17 mouse cellular contexts compared by ENCODE assay signal in the genomic region with DNA sequence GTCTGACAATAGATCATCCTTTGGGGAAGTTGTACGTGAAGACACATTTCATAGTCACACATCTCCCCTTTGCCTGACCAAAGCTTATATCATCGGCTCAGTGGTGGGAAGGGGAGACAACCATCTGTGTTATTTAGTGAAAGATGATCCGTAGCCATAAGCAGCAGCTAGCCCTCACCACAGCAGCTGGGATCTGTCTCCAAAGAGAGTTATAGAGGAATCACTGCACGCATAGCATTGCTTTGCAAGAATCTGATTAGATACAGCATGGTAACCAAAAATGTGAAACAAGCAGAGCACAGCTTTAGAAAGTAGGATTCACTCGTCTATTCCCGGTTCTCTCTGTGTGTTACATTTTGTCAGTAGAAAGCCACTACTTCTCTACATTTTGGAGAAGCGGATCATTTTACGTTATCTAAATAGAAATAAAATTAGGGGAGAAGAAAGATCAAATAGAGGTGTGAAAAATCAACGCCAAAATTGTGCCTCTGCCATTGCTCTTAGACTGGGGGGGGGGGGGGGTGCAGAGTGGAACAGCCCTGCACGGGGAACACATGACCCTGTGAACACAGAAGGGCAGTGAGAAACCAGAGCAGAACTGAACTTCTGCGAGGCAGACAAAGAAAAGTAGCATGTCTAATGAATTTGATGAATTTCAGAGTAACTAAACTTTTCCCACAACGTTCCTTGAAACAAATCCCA.
DNase-seq lines count a peak whose midpoint lies in the region; ATAC-seq lines count a peak whose summit lies in the region.
"Had no signal": no experiment of that assay in that cellular context is flagged by ENCODE, and none has a peak within 500 bp of the region (broad histone marks: within the 10 kb centered on the region; RNA-seq: fewer than 3 reads in every experiment).

No protein-coding gene starts in this region.

- ATAC-seq in embryonic facial prominence, embryonic 11.5 days (replicated peaks; ENCODE audit: insufficient number of reproducible peaks, low FRiP score, low TSS enrichment, low read depth) = no peak
- peak; percentile 27; the same call in 1 of the 2 replicates for ATAC-seq in midbrain, embryonic 12.5 days (ENCODE audit: low FRiP score, low read depth)
- ATAC-seq in midbrain, embryonic 15.5 days (replicated peaks) = no peak
- peak; percentile 49; the same call in 1 of the 2 replicates for ATAC-seq in neural tube, embryonic 14.5 days (ENCODE audit: low read depth)

- H3K4me3 ChIP-seq in embryonic facial prominence, embryonic 11.5 days (ENCODE audit: low read depth, low read length) = no peak overlapping the region
- no peak overlapping the region for H3K4me3 ChIP-seq in embryonic facial prominence, embryonic 10.5 days
- H3K4me3 ChIP-seq in midbrain, embryonic 12.5 days = no peak overlapping the region
- H3K4me3 ChIP-seq in midbrain, embryonic 15.5 days = no peak overlapping the region
- no peak overlapping the region for H3K4me3 ChIP-seq in neural tube, embryonic 14.5 days (ENCODE audit: low read depth, low read length)
- H3K4me3 ChIP-seq: embryonic facial prominence, embryonic 12.5 days; liver, embryonic 13.5 days had no signal

- WGBS in embryonic facial prominence, embryonic 11.5 days = 57% methylated on average over 12 of the region's 12 CpGs
- 62% methylated on average over 12 of the region's 12 CpGs for WGBS in embryonic facial prominence, embryonic 10.5 days
- WGBS in midbrain, embryonic 12.5 days = 69% methylated on average over 12 of the region's 12 CpGs
- WGBS in midbrain, embryonic 15.5 days = 61% methylated on average over 12 of the region's 12 CpGs
- 46% methylated on average over 12 of the region's 12 CpGs for WGBS in neural tube, embryonic 14.5 days

- no peaks in the 10 kb centered on the region for H3K36me3 ChIP-seq in embryonic facial prominence, embryonic 11.5 days (replicated peaks; ENCODE audit: control insufficient read depth, insufficient read depth, low read depth, low read length)
- no peaks in the 10 kb centered on the region for H3K36me3 ChIP-seq in embryonic facial prominence, embryonic 10.5 days (replicated peaks)
- H3K36me3 ChIP-seq in midbrain, embryonic 12.5 days = no peaks in the 10 kb centered on the region
- H3K36me3 ChIP-seq in midbrain, embryonic 15.5 days (replicated peaks) = no peaks in the 10 kb centered on the region
- H3K36me3 ChIP-seq in neural tube, embryonic 14.5 days (ENCODE audit: control insufficient read depth, insufficient read depth, low read length) = no peaks in the 10 kb centered on the region
- H3K36me3 ChIP-seq: embryonic facial prominence, embryonic 12.5 days; liver, embryonic 13.5 days had no signal

- H3K4me2 ChIP-seq in embryonic facial prominence, embryonic 11.5 days (ENCODE audit: low read depth, low read length) = no peak overlapping the region
- no peak overlapping the region for H3K4me2 ChIP-seq in midbrain, embryonic 12.5 days (replicated peaks)
- H3K4me2 ChIP-seq in midbrain, embryonic 15.5 days = no peak overlapping the region
- H3K4me2 ChIP-seq in neural tube, embryonic 14.5 days (ENCODE audit: low read depth, low read length) = no peak overlapping the region
- H3K4me2 ChIP-seq: embryonic facial prominence, embryonic 12.5 days; heart, embryonic 11.5 days; liver, embryonic 13.5 days had no signal

- peak; percentile 14 for DNase-seq in embryonic facial prominence, embryonic 11.5 days (ENCODE audit: low spot score)
- no peak for DNase-seq in embryonic facial prominence, embryonic 10.5 days (ENCODE audit: low spot score)
- peak; percentile 35 for DNase-seq in kidney, postnatal 10 days
- DNase-seq in kidney, postnatal 36 days = no peak
- no peak for DNase-seq in right cerebral cortex, postnatal 14 days
- DNase-seq: adrenal gland, postnatal 36 days; cerebellum, adult 9-11 months; heart, postnatal 36 days; liver, embryonic 13.5 days; lung, postnatal 4 days; right cerebral cortex, postnatal 25 days; thymus, adult 18-20 months had no signal

- H3K4me1 ChIP-seq in embryonic facial prominence, embryonic 11.5 days (ENCODE audit: control insufficient read depth, insufficient read depth, low read length) = no peaks in the 10 kb centered on the region
- H3K4me1 ChIP-seq in embryonic facial prominence, embryonic 10.5 days = peaks cover 22% of the 10 kb centered on the region
- peaks cover 8% of the 10 kb centered on the region; the same call in 1 of the 2 replicates for H3K4me1 ChIP-seq in midbrain, embryonic 12.5 days
- peaks cover 5% of the 10 kb centered on the region; the same call in 1 of the 2 replicates for H3K4me1 ChIP-seq in midbrain, embryonic 15.5 days
- no peaks in the 10 kb centered on the region; the same call in 1 of the 2 replicates for H3K4me1 ChIP-seq in neural tube, embryonic 14.5 days (ENCODE audit: control insufficient read depth, insufficient read depth, low read length)
- H3K4me1 ChIP-seq: liver, embryonic 13.5 days had no signal

- no peaks in the 10 kb centered on the region for H3K27me3 ChIP-seq in embryonic facial prominence, embryonic 11.5 days (ENCODE audit: control insufficient read depth, insufficient read depth, low read length)
- no peaks in the 10 kb centered on the region for H3K27me3 ChIP-seq in embryonic facial prominence, embryonic 10.5 days (replicated peaks; ENCODE audit: low read depth, poor library complexity, severe bottlenecking)
- no peaks in the 10 kb centered on the region for H3K27me3 ChIP-seq in midbrain, embryonic 12.5 days
- no peaks in the 10 kb centered on the region for H3K27me3 ChIP-seq in midbrain, embryonic 15.5 days (replicated peaks)
- H3K27me3 ChIP-seq in neural tube, embryonic 14.5 days (ENCODE audit: control insufficient read depth, insufficient read depth, low read length) = no peaks in the 10 kb centered on the region
- H3K27me3 ChIP-seq: embryonic facial prominence, embryonic 12.5 days; liver, embryonic 13.5 days had no signal

- H3K27ac ChIP-seq in embryonic facial prominence, embryonic 11.5 days (replicated peaks; ENCODE audit: low read depth, low read length) = no peak overlapping the region
- H3K27ac ChIP-seq in embryonic facial prominence, embryonic 10.5 days (replicated peaks) = no peak overlapping the region
- no peak overlapping the region for H3K27ac ChIP-seq in midbrain, embryonic 12.5 days (replicated peaks)
- H3K27ac ChIP-seq in midbrain, embryonic 15.5 days = no peak overlapping the region
- H3K27ac ChIP-seq in neural tube, embryonic 14.5 days (ENCODE audit: low read depth, low read length) = no peak overlapping the region
- H3K27ac ChIP-seq: embryonic facial prominence, embryonic 12.5 days; liver, embryonic 13.5 days had no signal

- no peaks in the 10 kb centered on the region for H3K9me3 ChIP-seq in embryonic facial prominence, embryonic 11.5 days (replicated peaks; ENCODE audit: control insufficient read depth, low read length)
- H3K9me3 ChIP-seq in embryonic facial prominence, embryonic 10.5 days = no peaks in the 10 kb centered on the region
- H3K9me3 ChIP-seq in midbrain, embryonic 12.5 days = no peaks in the 10 kb centered on the region
- no peaks in the 10 kb centered on the region for H3K9me3 ChIP-seq in midbrain, embryonic 15.5 days
- no peaks in the 10 kb centered on the region for H3K9me3 ChIP-seq in neural tube, embryonic 14.5 days (ENCODE audit: control insufficient read depth, low read length)
- H3K9me3 ChIP-seq: embryonic facial prominence, embryonic 12.5 days; liver, embryonic 13.5 days had no signal

- H3K9ac ChIP-seq in embryonic facial prominence, embryonic 11.5 days (replicated peaks; ENCODE audit: low read length) = no peak overlapping the region
- no peak overlapping the region for H3K9ac ChIP-seq in midbrain, embryonic 12.5 days (replicated peaks)
- no peak overlapping the region for H3K9ac ChIP-seq in midbrain, embryonic 15.5 days
- no peak overlapping the region for H3K9ac ChIP-seq in neural tube, embryonic 14.5 days (replicated peaks; ENCODE audit: low read depth, low read length)
- H3K9ac ChIP-seq: embryonic facial prominence, embryonic 12.5 days; liver, embryonic 13.5 days had no signal

Comparison
In these comparisons a context has a peak if more than half of its experiments do, and no peak if none do; other contexts are left out.
1. ATAC-seq: peak in midbrain, embryonic 12.5 days (single experiment) and neural tube, embryonic 14.5 days (single experiment); none in embryonic facial prominence, embryonic 11.5 days (single experiment) and midbrain, embryonic 15.5 days (single experiment).
2. DNase-seq: peak in embryonic facial prominence, embryonic 11.5 days (single experiment) and kidney, postnatal 10 days (single experiment); none in embryonic facial prominence, embryonic 10.5 days (single experiment), kidney, postnatal 36 days (0 of 2) and right cerebral cortex, postnatal 14 days (single experiment).